Mouse (Mus musculus) CH12.LX (cell line): ENCODE data around the gene Rusc2. TPM values are rescaled to one million over a fixed set of nuclear protein-coding genes. Genes with fewer than 3 reads are reported as not detected.

Source experiments
- DNase-seq: peaks from one replicate; pipeline ENCODE4 v3.0.0-alpha.2; 2013; ENCODE audit errors: extremely low read depth
- H3K27ac ChIP-seq: 2 replicates; pipeline ENCODE4 v1.5.1; 2012; ENCODE audit warnings: low read depth, mild to moderate bottlenecking, control low read depth, moderate library complexity; ENCODE audit not compliant: insufficient read depth
- H3K27me3 ChIP-seq: replicated peaks from 2 replicates; pipeline ENCODE3; 2012; ENCODE audit warnings: inconsistent platforms
- H3K36me3 ChIP-seq, 2 experiments: replicated peaks in 1 of 2; 2 replicates each; pipeline versions ENCODE3 to v1.6.1; 2012; ENCODE audit warnings: inconsistent platforms in 1 of 2, low read length in 1 of 2, mild to moderate bottlenecking in 1 of 2, mixed read lengths in 1 of 2, moderate library complexity in 1 of 2; ENCODE audit not compliant: control insufficient read depth in 1 of 2, insufficient read depth in 1 of 2
- H3K4me1 ChIP-seq, 2 experiments: 2 replicates each; pipeline ENCODE4 v1.6.1; 2012; ENCODE audit warnings: inconsistent platforms in 1 of 2, moderate library complexity in 1 of 2; ENCODE audit not compliant: insufficient read depth in 2 of 2, control insufficient read depth in 1 of 2
- H3K4me2 ChIP-seq: 2 replicates; pipeline ENCODE4 v1.6.1; 2012; ENCODE audit warnings: low read depth, mild to moderate bottlenecking, control low read depth; ENCODE audit not compliant: poor library complexity, insufficient read depth, severe bottlenecking
- H3K4me3 ChIP-seq, 3 experiments: fragments of 150-350 bp in 1 of 3; sonication (generic) in 1 of 3; replicated peaks in 1 of 3; 2 replicates each; pipeline versions ENCODE3 to v1.5.1; 2011 to 2012; ENCODE audit warnings: low read depth in 2 of 3, low read length in 2 of 3, mild to moderate bottlenecking in 2 of 3, moderate library complexity in 2 of 3, control low read depth in 1 of 3, improper control_type of control experiment in 1 of 3, inconsistent platforms in 1 of 3, mixed read lengths in 1 of 3; ENCODE audit not compliant: poor library complexity in 1 of 3
- H3K79me2 ChIP-seq: replicated peaks from 2 replicates; pipeline ENCODE4 v1.6.1; 2012; ENCODE audit warnings: mild to moderate bottlenecking, moderate library complexity; ENCODE audit not compliant: control insufficient read depth, poor library complexity, insufficient read depth, severe bottlenecking; ENCODE audit errors: extremely low read depth
- H3K9ac ChIP-seq: 2 replicates; pipeline ENCODE4 v1.6.1; 2012; ENCODE audit warnings: low read depth, mild to moderate bottlenecking, control low read depth, moderate library complexity; ENCODE audit not compliant: insufficient read depth
- H3K9me3 ChIP-seq: replicated peaks from 2 replicates; pipeline ENCODE3; 2012; ENCODE audit warnings: low read length, inconsistent platforms, mixed read lengths
- CHD1 ChIP-seq: IDR thresholded peaks from 2 replicates; pipeline ENCODE4 v1.6.1; 2012; ENCODE audit warnings: low read depth, low read length, improper control_type of control experiment, inconsistent platforms
- CHD2 ChIP-seq: IDR thresholded peaks from 2 replicates; pipeline ENCODE4 v1.6.1; 2011; ENCODE audit warnings: low read length, improper control_type of control experiment
- CTCF ChIP-seq, 2 experiments: IDR thresholded peaks in 1 of 2; conservative IDR thresholded peaks in 1 of 2; 2 replicates each; pipeline ENCODE4 v1.5.1; 2011 to 2012; ENCODE audit warnings: low read depth in 2 of 2, low read length in 2 of 2, improper control_type of control experiment in 1 of 2, inconsistent platforms in 1 of 2, mild to moderate bottlenecking in 1 of 2, moderate library complexity in 1 of 2
- E2F4 ChIP-seq: IDR thresholded peaks from 2 replicates; pipeline ENCODE4 v1.6.1; 2011; ENCODE audit warnings: low read depth, low read length, improper control_type of control experiment; ENCODE audit not compliant: insufficient replicate concordance
- ELF1 ChIP-seq: IDR thresholded peaks from 2 replicates; pipeline ENCODE4 v1.6.1; 2014; ENCODE audit warnings: low read depth, mild to moderate bottlenecking, inconsistent platforms, low read length, improper control_type of control experiment
- ETS1 ChIP-seq: conservative IDR thresholded peaks from 2 replicates; pipeline ENCODE4 v1.6.1; 2012; ENCODE audit warnings: low read depth, mild to moderate bottlenecking, inconsistent platforms, low read length, improper control_type of control experiment, moderate library complexity
- HCFC1 ChIP-seq: IDR thresholded peaks from 2 replicates; pipeline ENCODE4 v1.6.1; 2012; ENCODE audit warnings: low read depth, mild to moderate bottlenecking, inconsistent platforms, low read length, improper control_type of control experiment
- IRF4 ChIP-seq: IDR thresholded peaks from 2 replicates; pipeline ENCODE4 v1.6.1; 2014; ENCODE audit warnings: low read depth, mild to moderate bottlenecking, inconsistent platforms, low read length, improper control_type of control experiment
- JUN ChIP-seq: IDR thresholded peaks from 2 replicates; pipeline ENCODE4 v1.6.1; 2011; ENCODE audit warnings: low read depth, mild to moderate bottlenecking, low read length, improper control_type of control experiment, moderate library complexity; ENCODE audit not compliant: insufficient read depth
- JUND ChIP-seq: conservative IDR thresholded peaks from 2 replicates; pipeline ENCODE4 v1.6.1; 2011; ENCODE audit warnings: low read depth, low read length, improper control_type of control experiment
- MAFK ChIP-seq: IDR thresholded peaks from 2 replicates; pipeline ENCODE4 v1.6.1; 2011; ENCODE audit warnings: low read length, improper control_type of control experiment; ENCODE audit not compliant: insufficient replicate concordance
- MAX ChIP-seq: IDR thresholded peaks from 2 replicates; pipeline ENCODE4 v1.6.1; 2011; ENCODE audit warnings: low read length, improper control_type of control experiment
- MAZ ChIP-seq: IDR thresholded peaks from 2 replicates; pipeline ENCODE4 v1.6.1; 2012; ENCODE audit warnings: low read depth, mild to moderate bottlenecking, inconsistent platforms, low read length, improper control_type of control experiment, moderate library complexity
- MEF2A ChIP-seq: IDR thresholded peaks from 2 replicates; pipeline ENCODE4 v1.6.1; 2014; ENCODE audit warnings: low read depth, mild to moderate bottlenecking, inconsistent platforms, low read length, improper control_type of control experiment, borderline replicate concordance
- MXI1 ChIP-seq: IDR thresholded peaks from 2 replicates; pipeline ENCODE4 v1.6.1; 2011; ENCODE audit warnings: mild to moderate bottlenecking, low read depth, low read length, improper control_type of control experiment
- MYC ChIP-seq: IDR thresholded peaks from 2 replicates; pipeline ENCODE4 v1.6.1; 2011; ENCODE audit warnings: low read depth, mild to moderate bottlenecking, improper control_type of control experiment, low read length
- NELFE ChIP-seq: IDR thresholded peaks from 2 replicates; pipeline ENCODE4 v1.6.1; 2011; ENCODE audit warnings: low read depth, low read length, improper control_type of control experiment
- NRF1 ChIP-seq: IDR thresholded peaks from 2 replicates; pipeline ENCODE4 v1.6.1; 2014; ENCODE audit warnings: low read depth, mild to moderate bottlenecking, inconsistent platforms, low read length, improper control_type of control experiment, moderate library complexity
- PAX5 ChIP-seq: IDR thresholded peaks from 2 replicates; pipeline ENCODE4 v1.6.1; 2012; ENCODE audit warnings: low read length, inconsistent platforms, mixed read lengths
- POLR2A ChIP-seq: IDR thresholded peaks from 2 replicates; pipeline ENCODE4 v1.6.1; 2011; ENCODE audit warnings: low read depth, mild to moderate bottlenecking, improper control_type of control experiment, low read length
- RAD21 ChIP-seq: IDR thresholded peaks from 2 replicates; pipeline ENCODE4 v1.6.1; 2011; ENCODE audit warnings: low read depth, mild to moderate bottlenecking, low read length, improper control_type of control experiment, moderate library complexity
- RCOR1 ChIP-seq: conservative IDR thresholded peaks from 2 replicates; pipeline ENCODE4 v1.6.1; 2012; ENCODE audit warnings: low read depth, mild to moderate bottlenecking, inconsistent platforms, low read length, improper control_type of control experiment
- SIN3A ChIP-seq: IDR thresholded peaks from 2 replicates; pipeline ENCODE4 v1.6.1; 2012; ENCODE audit warnings: low read length, improper control_type of control experiment, inconsistent platforms
- SMC3 ChIP-seq: IDR thresholded peaks from 2 replicates; pipeline ENCODE4 v1.6.1; 2011; ENCODE audit warnings: low read depth, low read length, improper control_type of control experiment
- TBP ChIP-seq: conservative IDR thresholded peaks from 2 replicates; pipeline ENCODE4 v1.6.1; 2011; ENCODE audit warnings: low read depth, low read length, improper control_type of control experiment
- TCF12 ChIP-seq: IDR thresholded peaks from 2 replicates; pipeline ENCODE4 v1.6.1; 2014; ENCODE audit warnings: low read depth, mild to moderate bottlenecking, inconsistent platforms, low read length, improper control_type of control experiment
- UBTF ChIP-seq: IDR thresholded peaks from 2 replicates; pipeline ENCODE4 v1.6.1; 2012; ENCODE audit warnings: low read depth, mild to moderate bottlenecking, inconsistent platforms, low read length, improper control_type of control experiment, moderate library complexity
- USF1 ChIP-seq: IDR thresholded peaks from 2 replicates; pipeline ENCODE4 v1.6.1; 2014; ENCODE audit warnings: low read depth, mild to moderate bottlenecking, inconsistent platforms, low read length, improper control_type of control experiment
- USF2 ChIP-seq: conservative IDR thresholded peaks from 2 replicates; pipeline ENCODE4 v1.6.1; 2011; ENCODE audit warnings: low read depth, low read length, improper control_type of control experiment
- ZC3H11A ChIP-seq: IDR thresholded peaks from 2 replicates; pipeline ENCODE4 v1.6.1; 2012; ENCODE audit warnings: low read depth, mild to moderate bottlenecking, inconsistent platforms, low read length, improper control_type of control experiment
- ZKSCAN1 ChIP-seq: IDR thresholded peaks from 2 replicates; pipeline ENCODE4 v1.6.1; 2012; ENCODE audit warnings: low read depth, inconsistent platforms, low read length, improper control_type of control experiment, borderline replicate concordance
- ZMIZ1 ChIP-seq: IDR thresholded peaks from 2 replicates; pipeline ENCODE4 v1.6.1; 2012; ENCODE audit warnings: low read depth, mild to moderate bottlenecking, inconsistent platforms, low read length, improper control_type of control experiment
- ZNF384 ChIP-seq: IDR thresholded peaks from 2 replicates; pipeline ENCODE4 v1.6.1; 2012; ENCODE audit warnings: low read depth, low read length, improper control_type of control experiment, inconsistent platforms
- dilution Hi-C: fragments of 300-500 bp; cut with MboI; formaldehyde crosslinking; loops from 2 replicates; pipeline ENCODE4 v1.14.3; 2020; ENCODE audit warnings: low sequenced_read_pairs; ENCODE audit not compliant: extremely low pct_unique_long_range_greater_than_20kb, extremely low pct_ligation_motif_present
- in situ Hi-C: fragments of 300-500 bp; cut with MboI; formaldehyde crosslinking; loops from 3 replicates; pipeline ENCODE4 v1.14.3; 2019; ENCODE audit warnings: low sequenced_read_pairs, low pct_ligation_motif_present, low pct_unique_long_range_greater_than_20kb, mixed read lengths
- polyA plus RNA-seq: library from polyadenylated mRNA; unstranded; fragments of >175 nt; gene quantifications from 2 replicates; pipeline ENCODE4 v1.2.1, GENCODE M21; 2012; ENCODE audit warnings: low read depth; ENCODE audit not compliant: insufficient read length
- total RNA-seq, 2 experiments: library from RNA; depleted of rRNA; stranded (reverse); fragments of 300-350 nt in 1 of 2; fragments of >200 nt in 1 of 2; gene quantifications; 2 replicates each; pipeline ENCODE4 v1.2.3; 2012 to 2014

Gene Rusc2
- total and polyA plus RNA-seq, 3 experiments, result not detected

- Histone ChIP-seq H3K4me2 (no peak overlapping the region), H3K9me3 (peaks cover 5% of the 10 kb centered on the region), H3K4me3 (no peak overlapping the region), H3K27me3 (no peaks in the 10 kb centered on the region), H3K9ac (no peak overlapping the region), H3K36me3 (no peaks in the 10 kb centered on the region), H3K79me2 (no peaks in the 10 kb centered on the region), H3K27ac (no peak overlapping the region), H3K4me1 (peaks cover 0 to 2% of the 10 kb centered on the region in 2 experiments; a peak in 2 of 4 replicates)
- TF ChIP-seq MAX (no peak), E2F4 (no peak), JUND (no peak), ZKSCAN1 (no peak), TBP (no peak), SIN3A (no peak), ELF1 (no peak), CHD1 (no peak)
- DNase-seq, result no peak
- in situ Hi-C loops, result no loop called here
- dilution Hi-C loops, result no loop called here
Measured at GRCm38 (mm10) chr4:43350038-43350560, 31.7 kb upstream of the Rusc2 start.

GRCm38 (mm10) chr4:43353662-43354061 lies 28.1 kb upstream of the Rusc2 start:
- no peak overlapping the region for H3K27ac ChIP-seq
- in situ Hi-C loops, result no loop called here
- dilution Hi-C loops, result no loop called here
- TF ChIP-seq MEF2A (no peak), RCOR1 (no peak), TCF12 (no peak), UBTF (no peak), ELF1 (no peak), ZNF384 (no peak), JUND (peak; percentile 66; the same call in 1 of the 2 replicates), CHD2 (no peak), HCFC1 (no peak), JUN (peak; percentile 26; the same call in 1 of the 2 replicates), TBP (no peak), RAD21 (peak; percentile 25), ZC3H11A (no peak), ZMIZ1 (no peak), MAFK (no peak), IRF4 (no peak), MXI1 (no peak), ZKSCAN1 (no peak), USF2 (no peak), SMC3 (peak; percentile 22), ETS1 (no peak), MYC (no peak), MAZ (no peak), CHD1 (no peak), NRF1 (no peak), CTCF (conservative IDR thresholded peaks at IDR 0.05 in 1 of 2, IDR thresholded peaks at IDR 0.05 in 1 of 2; ENCODE audit: low read depth in 2 of 2, low read length in 2 of 2) (peak in 1 of 2 experiments; percentile 42; a peak in 2 of 4 replicates), PAX5 (no peak), USF1 (no peak), POLR2A (no peak), NELFE (no peak)

More at GRCm38 (mm10) chr4:43353662-43354061, 28.1 kb upstream of the Rusc2 start:
- no peaks in the 10 kb centered on the region for H3K36me3 ChIP-seq
- peak; percentile 19 for DNase-seq
- peaks cover 5% of the 10 kb centered on the region for H3K9me3 ChIP-seq
- H3K4me3 ChIP-seq, result no peak overlapping the region
- H3K4me2 ChIP-seq, result no peak overlapping the region
- H3K4me1 ChIP-seq, result peaks cover 6 to 7% of the 10 kb centered on the region in 2 experiments; a peak in 2 of 4 replicates
- no peaks in the 10 kb centered on the region for H3K79me2 ChIP-seq
- H3K9ac ChIP-seq, result no peak overlapping the region
- H3K27me3 ChIP-seq, result no peaks in the 10 kb centered on the region
